Mouse (Mus musculus) lung, embryonic 16.5 days (tissue): ENCODE results near the gene Tmpo. TPM values are rescaled to one million over a fixed set of nuclear protein-coding genes. Genes with fewer than 3 reads are reported as not detected.

ENCODE experiments used
- ATAC-seq: fragments of 200-750 bp; cut with Nextera tagmentation; 2 replicates; pipeline ENCODE4 v1.8.0; 2017; ENCODE audit warnings: low read depth, mild to moderate bottlenecking, moderate library complexity
- H3K27ac ChIP-seq: fragments of 300-500 bp; sonication (generic); 2 replicates; pipeline ENCODE4 v1.5.1; 2014; ENCODE audit warnings: mild to moderate bottlenecking, control low read depth, low read length
- H3K27me3 ChIP-seq: fragments of 300-500 bp; sonication (generic); 2 replicates; pipeline ENCODE4 v1.6.1; 2014; ENCODE audit warnings: low read depth, low read length, mixed read lengths; ENCODE audit not compliant: control insufficient read depth, insufficient read depth
- H3K36me3 ChIP-seq: fragments of 300-500 bp; sonication (generic); 2 replicates; pipeline ENCODE4 v1.6.1; 2014; ENCODE audit warnings: low read length; ENCODE audit not compliant: control insufficient read depth, insufficient read depth
- H3K4me1 ChIP-seq: fragments of 300-500 bp; sonication (generic); replicated peaks from 2 replicates; pipeline ENCODE4 v1.6.1; 2014; ENCODE audit warnings: low read length, mixed read lengths; ENCODE audit not compliant: control insufficient read depth, insufficient read depth
- H3K4me2 ChIP-seq: fragments of 300-500 bp; sonication (generic); 2 replicates; pipeline ENCODE4 v1.6.1; 2014; ENCODE audit warnings: low read depth, low read length, control low read depth
- H3K4me3 ChIP-seq: fragments of 300-500 bp; sonication (generic); 2 replicates; pipeline ENCODE4 v1.5.1; 2014; ENCODE audit warnings: mild to moderate bottlenecking, low read length, control low read depth
- H3K9ac ChIP-seq: fragments of 300-500 bp; sonication (generic); 2 replicates; pipeline ENCODE4 v1.6.1; 2014; ENCODE audit warnings: low read length, control low read depth
- H3K9me3 ChIP-seq: fragments of 300-500 bp; sonication (generic); 2 replicates; pipeline ENCODE4 v1.6.1; 2016; ENCODE audit warnings: low read length; ENCODE audit not compliant: control insufficient read depth
- WGBS: fragments of 180-500 bp; shearing (Covaris S2); extraction: QIAGEN DNeasy Blood & Tissue Kit; methylation state at CpG from one replicate; pipeline ENCODE4 v1.1.7; 2014; 5-methylcytosine and 5-hydroxymethylcytosine counted together
- polyA plus RNA-seq: library from polyadenylated mRNA; unstranded; fragments of >200 nt; fragmentation: Nextera tagmentation; extraction: Ambion mirVana; gene quantifications from 2 replicates; pipeline ENCODE4 v1.2.1, GENCODE M21; 2015

Gene Tmpo
- polyA plus RNA-seq, 1 experiment from 2014 or later = 220 TPM

GRCm38 (mm10) chr10:91145413-91145812 lies 35.7 kb downstream of the Tmpo start:
- H3K9ac ChIP-seq = no peak overlapping the region
- H3K27me3 ChIP-seq = no peaks in the 10 kb centered on the region
- peaks cover 42% of the 10 kb centered on the region for H3K36me3 ChIP-seq
- H3K4me1 ChIP-seq = no peaks in the 10 kb centered on the region
- 0 out of 2 replicates have a peak, but pooled peaks have one; percentile 30 for ATAC-seq
- H3K4me3 ChIP-seq = no peak overlapping the region
- 97% methylated on average over 7 of the region's 7 CpGs for WGBS
- no peak overlapping the region for H3K4me2 ChIP-seq
- H3K27ac ChIP-seq = no peak overlapping the region
- H3K9me3 ChIP-seq = no peaks in the 10 kb centered on the region

GRCm38 (mm10) chr10:91143313-91144230 lies 37.5 kb downstream of the Tmpo start:
- no peak for ATAC-seq

GRCm38 (mm10) chr10:91142654-91143191 lies 38.4 kb downstream of the Tmpo start:
- ATAC-seq = no peak
- Histone ChIP-seq H3K27me3 (no peaks in the 10 kb centered on the region), H3K36me3 (peaks cover 21% of the 10 kb centered on the region), H3K9ac (no peak overlapping the region), H3K9me3 (no peaks in the 10 kb centered on the region), H3K4me3 (no peak overlapping the region), H3K4me1 (no peaks in the 10 kb centered on the region), H3K27ac (no peak overlapping the region), H3K4me2 (no peak overlapping the region)
- WGBS = 66% methylated on average over 10 of the region's 10 CpGs

More at GRCm38 (mm10) chr10:91143313-91144230, 37.5 kb downstream of the Tmpo start:
- no peak overlapping the region for H3K27ac ChIP-seq
- WGBS = 54% methylated on average over 18 of the region's 18 CpGs
- H3K4me1 ChIP-seq = no peaks in the 10 kb centered on the region
- no peak overlapping the region for H3K4me3 ChIP-seq
- peaks cover 24% of the 10 kb centered on the region for H3K36me3 ChIP-seq
- H3K9ac ChIP-seq = no peak overlapping the region
- no peak overlapping the region for H3K4me2 ChIP-seq
- no peaks in the 10 kb centered on the region for H3K27me3 ChIP-seq
- H3K9me3 ChIP-seq = no peaks in the 10 kb centered on the region

GRCm38 (mm10) chr10:91141564-91141963 lies 39.6 kb downstream of the Tmpo start:
- H3K27me3 ChIP-seq = no peaks in the 10 kb centered on the region
- peaks cover 12% of the 10 kb centered on the region for H3K36me3 ChIP-seq
- no peaks in the 10 kb centered on the region for H3K9me3 ChIP-seq
- WGBS = 39% methylated on average over 2 of the region's 2 CpGs
- no peak overlapping the region for H3K4me2 ChIP-seq
- ATAC-seq = no peak
- no peaks in the 10 kb centered on the region for H3K4me1 ChIP-seq
- H3K27ac ChIP-seq = no peak overlapping the region
- H3K9ac ChIP-seq = no peak overlapping the region
- no peak overlapping the region for H3K4me3 ChIP-seq

DNA sequence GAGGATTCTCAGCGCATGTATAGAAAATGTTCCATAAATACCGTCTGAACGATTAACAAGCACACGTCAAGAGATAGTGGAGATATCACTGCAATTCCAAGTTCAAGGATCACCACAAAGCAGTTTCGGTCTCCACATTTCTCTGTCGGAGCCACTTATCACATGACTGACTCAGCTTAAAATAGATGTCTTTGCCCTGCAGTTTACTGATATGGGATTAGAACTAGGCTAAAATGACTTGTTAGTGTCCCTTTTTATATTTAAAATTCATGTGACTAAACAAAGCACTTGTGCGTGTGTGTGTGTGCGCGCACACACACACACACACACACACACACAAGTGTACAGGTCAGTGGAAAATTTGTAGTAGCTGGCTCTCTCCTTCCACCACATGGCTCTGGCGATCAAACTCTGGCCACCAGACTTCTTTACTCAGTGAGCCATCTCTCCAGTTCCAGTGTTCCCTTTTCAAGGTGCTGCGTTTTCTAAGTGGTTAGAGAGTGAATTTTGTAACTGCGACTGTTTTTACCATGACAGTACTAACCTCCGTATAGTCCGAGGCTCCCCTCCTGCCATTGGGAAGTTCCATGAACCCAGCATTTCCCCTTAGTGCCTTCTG lies 41.9 kb downstream of the Tmpo start:
- Histone ChIP-seq H3K4me3 (no peak overlapping the region), H3K4me1 (no peaks in the 10 kb centered on the region), H3K27me3 (no peaks in the 10 kb centered on the region), H3K9me3 (no peaks in the 10 kb centered on the region), H3K4me2 (no peak overlapping the region), H3K36me3 (no peaks in the 10 kb centered on the region), H3K27ac (no peak overlapping the region), H3K9ac (no peak overlapping the region)
- WGBS = 81% methylated on average over 14 of the region's 14 CpGs
- no peak for ATAC-seq

DNA sequence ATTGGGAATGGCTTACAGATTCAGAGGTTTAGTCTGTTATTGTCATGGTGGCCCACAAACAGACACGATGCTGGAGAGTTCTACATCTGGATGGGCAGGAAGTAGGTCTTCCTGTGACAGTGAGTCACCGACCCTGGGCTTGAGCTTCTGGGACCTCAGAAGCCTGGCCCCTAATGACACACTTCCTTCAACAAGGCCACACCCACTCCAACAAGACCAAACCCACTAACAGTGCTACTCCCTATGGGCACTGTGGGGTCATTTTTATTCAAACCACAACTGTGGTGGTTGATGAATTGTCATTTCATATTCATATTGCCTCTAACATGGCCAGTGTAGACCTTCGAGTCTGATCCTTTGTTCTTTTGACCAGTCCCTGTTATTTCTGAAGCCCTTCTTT lies 42.8 kb downstream of the Tmpo start:
- H3K9me3 ChIP-seq = no peaks in the 10 kb centered on the region
- no peak overlapping the region for H3K4me3 ChIP-seq
- no peak overlapping the region for H3K27ac ChIP-seq
- no peak overlapping the region for H3K9ac ChIP-seq
- H3K36me3 ChIP-seq = no peaks in the 10 kb centered on the region
- 65% methylated on average over 3 of the region's 3 CpGs for WGBS
- no peak for ATAC-seq
- no peaks in the 10 kb centered on the region for H3K27me3 ChIP-seq
- no peak overlapping the region for H3K4me2 ChIP-seq
- H3K4me1 ChIP-seq = no peaks in the 10 kb centered on the region

DNA sequence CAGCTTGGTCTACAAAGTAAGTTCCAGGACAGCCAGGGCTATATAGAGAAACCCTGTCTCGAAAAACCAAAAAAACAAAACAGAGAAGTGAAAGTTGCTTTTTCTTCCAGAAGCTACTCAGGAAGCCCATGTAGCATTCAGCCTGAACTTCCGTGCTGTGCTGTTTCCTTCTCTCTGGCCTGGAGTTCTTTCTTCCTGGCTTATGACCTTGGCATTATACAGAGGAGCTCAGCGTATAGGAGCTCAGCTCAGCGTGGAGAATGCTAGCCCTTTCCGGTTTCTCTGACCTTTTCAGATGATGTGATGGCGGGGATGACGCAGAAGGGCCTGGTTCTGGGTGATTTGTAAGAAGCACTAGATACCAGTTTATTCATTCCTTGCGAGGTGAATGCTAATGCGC lies 43.7 kb downstream of the Tmpo start:
- H3K4me2 ChIP-seq = no peak overlapping the region
- H3K27me3 ChIP-seq = no peaks in the 10 kb centered on the region
- no peak overlapping the region for H3K9ac ChIP-seq
- no peak overlapping the region for H3K27ac ChIP-seq
- 71% methylated on average over 9 of the region's 9 CpGs for WGBS
- H3K9me3 ChIP-seq = no peaks in the 10 kb centered on the region
- no peak for ATAC-seq
- H3K4me3 ChIP-seq = no peak overlapping the region
- no peaks in the 10 kb centered on the region for H3K4me1 ChIP-seq
- H3K36me3 ChIP-seq = no peaks in the 10 kb centered on the region

GRCm38 (mm10) chr10:91135302-91135972 lies 45.7 kb downstream of the Tmpo start:
- H3K27me3 ChIP-seq = no peaks in the 10 kb centered on the region
- H3K36me3 ChIP-seq = no peaks in the 10 kb centered on the region
- H3K9me3 ChIP-seq = no peaks in the 10 kb centered on the region
- ATAC-seq = no peak
- no peaks in the 10 kb centered on the region for H3K4me1 ChIP-seq
- H3K4me3 ChIP-seq = no peak overlapping the region
- H3K4me2 ChIP-seq = no peak overlapping the region
- no peak overlapping the region for H3K27ac ChIP-seq
- WGBS = 91% methylated on average over 7 of the region's 7 CpGs
- H3K9ac ChIP-seq = no peak overlapping the region

- Histone ChIP-seq H3K27ac (no peak overlapping the region), H3K36me3 (no peaks in the 10 kb centered on the region)
- WGBS = 81% methylated on average over 1 of the region's 1 CpGs
Measured at GRCm38 (mm10) chr10:91131565-91131964, 49.5 kb downstream of the Tmpo start.

More at GRCm38 (mm10) chr10:91131565-91131964, 49.5 kb downstream of the Tmpo start:
- Histone ChIP-seq H3K4me3 (no peak overlapping the region), H3K4me1 (no peaks in the 10 kb centered on the region), H3K4me2 (no peak overlapping the region), H3K27me3 (no peaks in the 10 kb centered on the region), H3K9me3 (no peaks in the 10 kb centered on the region), H3K9ac (no peak overlapping the region)
- no peak for ATAC-seq
